Mouse (Mus musculus): ENCODE measurements around the gene Tax1bp1.

Gene Tax1bp1

GRCm38 (mm10) chr6:52797252-52797800, 83.8 kb downstream of the Tax1bp1 start:
- peak; percentile 54 for DNase-seq (ENCODE audit: low read depth)

GRCm38 (mm10) chr6:52802181-52802580, 88.7 kb downstream of the Tax1bp1 start:
- DNase-seq (ENCODE audit: low read depth) = no peak

- DNase-seq (ENCODE audit: low read depth) = no peak
Observed at GRCm38 (mm10) chr6:52805237-52805856, 91.8 kb downstream of the Tax1bp1 start.

All from fibroblast of lung, adult 2 months (primary cell).